Mouse (Mus musculus): ENCODE measurements around the gene Ybx1.
"Not testable (repeated sequence)": the region's sequence is repeated elsewhere in the genome, so short reads cannot be mapped to it uniquely, and the experiment has no call there.

The Ybx1 gene

DNA sequence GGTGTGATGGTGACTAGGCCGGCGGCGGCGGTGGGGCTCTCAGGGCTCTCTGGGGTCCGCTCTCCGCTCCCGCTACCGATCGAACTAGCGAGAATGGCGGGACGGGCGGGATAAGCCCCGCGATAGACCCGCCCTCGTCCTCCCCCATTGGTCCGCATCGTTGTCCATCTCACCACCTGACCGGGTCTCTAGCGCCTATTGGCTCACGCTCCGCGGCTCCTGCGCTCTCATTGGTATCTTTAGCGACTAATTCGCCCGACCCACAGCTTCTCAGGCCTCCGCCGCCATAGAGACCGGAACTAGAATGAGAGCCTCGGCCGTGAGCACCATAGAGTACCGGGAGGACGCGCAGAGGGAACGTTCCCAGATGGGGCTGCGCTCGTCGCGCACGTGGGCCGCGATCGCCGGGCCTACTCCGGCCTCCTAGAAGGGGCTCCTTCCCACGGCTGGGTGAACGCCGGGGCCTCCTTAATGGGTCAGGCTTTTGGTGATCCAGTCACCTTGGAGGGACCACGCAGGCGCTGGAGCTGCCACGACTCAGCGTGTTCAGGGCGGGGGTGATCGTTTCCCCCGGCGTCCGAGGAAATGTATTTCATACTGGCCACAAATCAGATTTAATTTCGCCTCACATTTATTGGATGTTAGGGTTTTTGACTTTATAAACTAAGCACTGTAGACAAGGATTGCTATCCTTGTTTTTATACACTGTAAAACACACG, at the start of gene Ybx1:
Gene Ybx1, minus strand, starts transcription at position 190 of the 719 bp plus-strand sequence.
- DNase-seq = peak; percentile 98 to 99

DNA sequence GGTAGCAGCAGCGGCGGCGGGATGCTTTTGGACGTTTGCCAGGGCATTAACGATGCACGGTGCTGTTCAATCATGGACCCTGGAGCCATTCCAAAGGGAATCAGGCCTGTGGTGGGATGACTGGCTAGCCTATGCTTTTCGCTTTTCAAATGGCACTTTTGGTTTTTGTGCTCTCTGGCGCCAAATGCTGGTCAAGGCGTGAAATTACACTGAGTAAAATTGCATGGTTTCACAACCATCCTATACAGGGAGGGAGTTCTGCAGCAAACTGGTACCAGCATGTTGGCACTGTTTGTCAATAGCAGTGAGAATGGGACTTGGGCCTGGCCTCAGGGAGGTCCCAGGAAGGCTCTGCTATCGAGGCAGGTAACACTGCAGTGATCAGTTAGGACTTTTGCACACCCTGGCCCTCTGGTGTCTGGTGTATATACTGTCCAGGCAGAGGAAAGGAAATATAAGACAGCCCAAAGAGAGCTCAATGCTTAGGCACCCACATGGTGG, 44.5 kb upstream of the Ybx1 start:
- DNase-seq = peak in 1 of 2 experiments; percentile 17

DNA sequence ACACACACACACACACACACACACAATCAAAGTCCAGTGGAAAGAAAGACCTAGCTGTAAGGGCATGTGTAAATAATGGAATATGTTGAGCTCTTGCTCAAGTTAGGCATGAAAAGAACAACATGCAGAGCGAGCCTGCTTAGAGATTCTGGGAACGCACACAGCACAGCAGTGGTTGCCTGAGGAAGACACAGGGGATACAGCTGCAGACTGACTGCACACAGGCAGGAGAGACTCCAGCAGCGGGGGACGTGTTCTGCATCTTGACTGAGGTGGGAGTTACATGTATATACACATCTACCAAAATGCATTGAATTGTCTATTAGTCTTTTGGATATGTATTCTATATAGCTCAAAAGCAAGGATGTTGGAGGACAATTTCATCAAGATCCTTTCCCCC, 44.0 kb upstream of the Ybx1 start:
- no peak for DNase-seq

DNA sequence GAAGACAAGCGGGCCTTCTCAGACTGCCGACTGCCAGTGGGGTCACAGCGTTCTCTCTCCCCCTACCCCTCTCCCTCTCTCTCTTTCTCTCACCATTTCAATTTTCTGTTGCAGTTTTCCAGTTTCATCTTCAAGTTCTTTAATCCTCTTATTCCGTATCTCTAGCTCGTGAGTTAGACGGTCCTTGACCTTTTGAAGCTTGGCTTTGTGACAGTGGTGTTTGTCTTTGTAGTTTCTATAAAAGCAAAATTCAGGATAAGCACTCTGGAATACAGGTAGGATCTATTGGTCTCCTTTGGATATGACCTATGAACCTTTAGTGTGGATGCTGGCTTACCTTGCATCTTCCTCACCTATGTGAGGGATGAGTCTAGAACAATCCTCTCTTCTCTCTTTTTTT, 39.1 kb upstream of the Ybx1 start:
- DNase-seq = no peak

DNA sequence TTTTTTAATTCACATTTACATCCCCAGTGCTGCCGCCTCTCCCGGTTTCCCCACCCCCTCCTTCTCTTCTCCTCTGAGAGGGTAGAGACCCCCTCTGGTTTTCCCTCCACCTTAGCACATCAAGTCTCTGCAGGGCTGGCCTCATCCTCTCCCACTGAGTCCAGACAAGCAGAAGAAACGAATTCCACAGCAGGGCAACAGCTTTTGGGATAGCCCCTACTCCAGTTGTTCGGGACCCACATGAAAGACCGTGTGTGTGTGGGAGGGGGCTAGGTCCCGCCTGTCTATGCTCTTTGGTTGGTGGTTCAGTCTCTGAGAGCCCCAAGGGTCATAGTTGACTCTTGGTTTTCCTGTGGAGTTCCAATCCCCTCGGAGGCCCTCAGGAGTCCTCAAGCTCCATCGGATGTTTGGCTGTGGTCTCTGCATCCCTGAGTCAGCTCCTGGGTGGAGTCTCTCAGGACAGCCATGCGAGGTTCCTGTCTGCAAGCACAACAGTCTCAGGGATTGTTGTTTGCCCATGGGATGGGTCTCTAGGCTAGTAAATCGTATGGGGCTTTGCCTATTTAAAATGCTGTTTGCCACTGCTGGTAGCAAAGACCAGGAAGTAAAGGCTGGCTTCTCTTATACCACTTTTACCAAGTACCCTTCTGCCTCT, 26.6 kb upstream of the Ybx1 start:
- DNase-seq = no peak

DNA sequence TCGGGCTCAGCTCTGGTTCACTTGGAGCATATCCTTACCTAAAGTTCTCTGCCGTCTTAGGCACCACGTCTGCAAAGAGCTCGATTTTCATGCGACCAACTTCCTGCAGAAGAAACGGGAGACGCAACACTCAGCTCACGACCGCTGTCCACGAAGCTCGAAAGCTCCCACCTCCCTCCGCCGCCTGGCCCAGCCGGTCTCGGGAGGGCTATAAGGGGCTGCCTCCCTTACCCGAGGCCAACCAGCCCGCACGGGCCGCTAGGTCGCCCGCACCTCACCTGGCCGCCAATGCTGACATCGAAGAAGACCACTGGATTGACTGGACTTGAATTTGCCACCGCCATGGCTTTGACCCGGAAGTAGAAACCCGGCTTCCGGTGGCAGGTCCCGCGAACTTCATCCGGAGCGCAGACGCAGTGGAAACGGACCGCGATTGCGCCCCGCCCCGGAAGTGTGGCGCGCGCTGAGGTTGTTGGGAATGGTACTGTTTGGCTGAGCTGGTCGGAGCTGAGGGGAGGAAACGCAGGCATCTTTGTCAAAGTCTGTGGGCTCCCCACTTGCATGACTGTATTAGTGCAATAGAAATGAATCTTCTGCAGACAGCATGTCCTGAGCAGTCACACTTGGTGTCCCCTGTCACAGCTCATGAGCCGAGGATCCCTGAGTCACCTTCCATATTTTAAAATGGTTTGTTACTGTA, 25.9 kb upstream of the Ybx1 start, which contains the start of gene Ppih:
Gene Ppih, minus strand, starts transcription at position 416 of the 700 bp plus-strand sequence.
- DNase-seq = peak; percentile 89 to 94

DNA sequence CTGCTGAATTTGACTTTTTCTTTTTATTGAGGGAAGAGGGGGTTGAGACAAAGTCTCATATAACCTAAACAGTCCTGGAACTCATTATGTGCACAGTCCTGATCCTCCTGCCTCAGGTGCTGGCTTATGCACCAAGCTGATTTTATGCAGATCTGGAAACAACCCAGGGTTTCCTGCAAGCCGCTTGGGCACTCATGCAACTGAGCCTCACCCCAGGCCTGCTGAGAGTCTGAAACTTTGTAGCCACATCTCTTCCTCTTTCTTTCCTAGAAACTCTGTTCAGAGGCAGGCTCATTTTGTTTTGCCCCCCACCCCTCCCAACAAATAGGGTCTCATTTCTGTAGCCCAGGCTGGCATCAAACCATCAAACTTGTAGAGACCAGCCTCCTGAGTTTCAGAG, 19.4 kb upstream of the Ybx1 start:
- DNase-seq = peak in 1 of 2 experiments; percentile 12

DNA sequence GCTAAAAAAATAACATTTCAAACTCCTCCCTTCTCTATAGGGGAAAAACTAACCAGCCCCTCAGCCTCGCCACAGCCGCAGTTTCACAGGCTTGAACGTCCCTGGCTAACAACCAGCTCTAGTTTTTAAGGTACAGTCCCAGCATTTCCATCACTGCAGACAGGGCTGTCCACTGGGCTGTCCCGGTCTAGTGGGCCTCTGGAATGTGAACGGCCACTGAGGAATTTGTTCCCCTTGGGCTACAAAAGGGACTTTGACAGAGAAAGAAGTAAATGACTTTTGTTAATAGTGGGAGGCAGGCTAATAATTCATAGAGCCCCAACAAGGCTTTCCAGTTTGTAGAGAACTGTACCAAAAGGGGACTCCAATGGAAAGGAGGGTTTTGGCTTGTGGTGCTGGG, 11.0 kb upstream of the Ybx1 start:
- no peak for DNase-seq

DNA sequence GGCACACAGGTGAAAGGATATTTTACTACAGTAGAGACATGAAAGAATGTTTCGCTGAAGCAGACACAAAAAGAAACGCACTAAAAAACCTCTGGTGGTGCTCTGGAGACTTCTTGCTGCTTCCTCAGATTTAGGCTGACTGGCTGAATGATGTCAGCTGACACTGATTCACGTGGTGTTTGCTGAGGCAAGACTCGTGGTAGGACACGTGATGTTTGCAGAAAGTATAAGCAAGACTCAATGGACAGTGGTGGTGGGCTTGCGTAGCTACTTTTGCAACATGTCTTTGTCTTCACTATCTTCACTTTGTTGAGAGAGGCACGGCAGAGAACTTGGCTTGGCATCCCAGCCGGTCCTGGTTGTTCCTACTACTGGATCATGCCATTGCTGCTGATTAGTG, 8.9 kb upstream of the Ybx1 start:
- DNase-seq = no peak

DNA sequence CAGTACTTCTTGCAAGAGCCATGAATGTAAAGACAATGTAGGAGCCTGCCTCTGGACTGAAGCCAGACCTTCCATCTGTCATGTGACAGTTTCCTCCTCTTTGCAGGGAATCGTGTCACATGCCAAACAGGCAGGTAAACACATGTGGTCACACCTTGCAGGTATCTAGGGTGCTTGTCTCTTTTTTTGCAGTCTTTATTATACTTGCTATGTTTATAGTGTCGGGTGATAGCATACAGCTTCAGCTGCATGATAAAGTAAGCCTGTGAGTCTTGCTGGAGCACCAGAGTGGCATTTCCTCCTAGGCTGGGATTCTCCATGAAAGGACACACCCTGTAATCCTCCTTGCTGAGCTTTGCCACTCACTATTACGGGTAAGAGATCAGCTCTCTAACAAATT, 7.4 kb upstream of the Ybx1 start:
- DNase-seq = no peak

DNA sequence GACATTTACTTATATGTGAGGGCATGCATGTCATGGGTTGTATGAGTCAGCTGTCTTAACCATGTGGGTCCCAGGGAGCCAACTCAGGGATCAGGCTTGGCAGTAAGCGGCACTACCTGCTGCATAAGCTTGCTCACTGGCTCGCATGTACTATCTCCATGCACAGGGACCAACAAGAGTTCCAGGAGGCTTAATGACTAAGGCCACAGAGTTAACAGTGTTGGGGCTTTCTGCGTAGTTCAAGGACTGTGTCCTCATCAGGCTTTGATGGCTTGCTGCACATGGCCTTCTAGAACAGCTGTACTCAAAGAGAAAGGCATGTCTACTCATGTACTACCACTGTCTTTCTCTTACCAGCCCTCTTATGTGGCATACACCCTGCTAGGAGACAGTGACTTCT, 6.4 kb upstream of the Ybx1 start:
- DNase-seq = no peak

DNA sequence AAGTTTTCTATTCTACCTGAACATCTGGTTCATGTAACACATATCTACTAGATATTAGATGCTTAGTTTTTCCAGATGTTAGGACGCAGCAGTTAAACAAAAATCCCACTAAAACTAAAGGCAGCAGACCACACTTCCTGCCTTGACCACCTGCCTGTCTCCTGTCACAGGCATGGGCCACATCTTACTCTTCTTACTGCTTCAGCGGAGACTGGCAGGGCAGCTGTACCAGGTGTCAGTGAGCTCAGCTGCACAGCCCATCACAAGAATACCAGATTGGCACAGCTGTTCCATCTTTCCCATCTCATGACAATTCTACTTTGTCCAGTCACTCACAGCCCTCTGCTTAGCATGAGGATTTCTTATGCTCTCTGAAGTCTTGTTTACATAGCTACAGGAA, 3.0 kb upstream of the Ybx1 start:
- no peak for DNase-seq

DNA sequence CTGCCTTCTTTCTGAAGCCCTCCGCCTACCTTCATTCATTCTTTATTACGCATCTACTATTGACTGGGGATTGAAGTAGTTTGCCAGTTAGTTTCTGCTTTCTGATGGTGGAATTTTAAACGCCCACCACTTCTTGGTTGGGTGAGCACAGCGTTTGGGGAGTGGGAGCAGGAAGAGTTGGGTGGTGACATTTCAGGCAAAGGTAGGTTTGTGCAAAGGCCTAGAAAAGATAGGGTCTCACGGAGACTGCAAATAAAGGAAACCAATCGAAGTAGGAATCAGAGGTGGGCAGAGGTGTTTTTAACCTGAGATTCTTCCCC, 690 bp upstream of the Ybx1 start:
- no peak for DNase-seq

DNA sequence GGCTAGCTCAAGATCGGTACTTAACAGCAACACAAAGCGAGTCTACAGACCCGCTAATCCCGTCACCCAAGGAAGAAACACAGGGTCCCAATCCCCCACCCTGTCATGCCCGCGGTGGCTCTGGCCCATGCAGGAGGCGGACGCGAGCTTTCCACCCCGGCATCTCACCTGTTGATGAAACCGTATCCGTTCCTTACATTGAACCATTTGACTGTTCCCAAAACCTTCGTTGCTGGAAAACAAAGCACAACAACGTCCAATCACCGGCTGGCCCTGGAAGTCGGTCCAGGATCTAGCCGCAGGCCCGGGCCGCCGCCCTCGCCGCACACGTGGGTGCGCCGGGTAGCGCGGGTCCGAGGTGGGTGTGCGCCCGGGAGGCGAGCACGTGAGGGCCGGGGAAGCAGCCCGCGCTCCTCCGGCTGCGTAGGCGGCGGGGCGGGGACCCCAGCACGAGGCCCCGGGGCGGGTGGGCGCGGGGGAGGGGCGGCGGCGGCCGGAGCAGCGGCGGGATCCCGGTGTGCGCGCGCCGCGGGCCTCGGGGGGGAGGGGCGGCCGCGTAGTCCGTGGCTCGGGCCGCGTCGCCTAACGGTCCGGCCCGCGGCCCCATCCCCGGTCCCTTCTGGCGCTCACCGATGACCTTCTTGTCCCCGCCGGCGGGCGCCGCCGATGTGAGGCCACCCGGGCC, 688 bp downstream of the Ybx1 start:
- DNase-seq = peak; percentile 18 to 36

DNA sequence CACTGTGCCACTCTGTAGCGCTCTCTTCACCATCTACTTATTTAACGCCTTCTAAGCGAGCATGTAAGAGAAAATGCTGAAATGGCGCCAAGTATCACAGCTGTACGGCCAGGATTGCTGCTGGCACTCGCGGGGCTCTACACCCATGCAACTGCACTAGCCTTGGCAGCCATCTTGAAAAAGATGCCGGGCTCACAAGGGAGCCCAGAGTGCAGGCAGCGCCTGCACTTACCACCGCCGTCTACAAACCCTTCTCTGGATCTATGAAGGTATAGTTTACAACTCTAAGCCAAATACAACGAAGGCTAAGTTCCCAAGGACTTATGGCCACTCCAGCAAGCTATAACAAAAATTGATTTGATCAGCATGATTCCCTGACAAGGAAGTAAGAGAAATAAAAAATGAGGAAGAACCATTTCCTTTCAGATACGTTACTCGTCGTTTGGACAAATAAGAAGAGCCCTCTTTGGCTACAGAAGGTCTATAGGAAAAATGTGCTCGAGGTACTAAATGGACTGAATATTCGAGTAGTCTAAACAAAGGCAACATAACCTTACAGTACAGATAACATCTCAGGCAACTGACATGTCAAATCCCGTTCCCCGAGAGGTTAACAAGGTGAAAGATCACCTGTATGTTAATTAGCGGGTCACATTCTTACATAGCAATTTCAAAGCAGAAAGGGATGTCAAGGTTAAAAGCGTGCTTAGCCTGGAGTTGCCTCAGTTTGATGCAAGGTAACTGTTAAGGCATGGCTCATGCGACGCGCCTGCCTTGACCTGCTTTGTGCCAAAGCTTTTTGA, 1.4 kb downstream of the Ybx1 start:
- DNase-seq = peak; percentile 12 to 32

DNA sequence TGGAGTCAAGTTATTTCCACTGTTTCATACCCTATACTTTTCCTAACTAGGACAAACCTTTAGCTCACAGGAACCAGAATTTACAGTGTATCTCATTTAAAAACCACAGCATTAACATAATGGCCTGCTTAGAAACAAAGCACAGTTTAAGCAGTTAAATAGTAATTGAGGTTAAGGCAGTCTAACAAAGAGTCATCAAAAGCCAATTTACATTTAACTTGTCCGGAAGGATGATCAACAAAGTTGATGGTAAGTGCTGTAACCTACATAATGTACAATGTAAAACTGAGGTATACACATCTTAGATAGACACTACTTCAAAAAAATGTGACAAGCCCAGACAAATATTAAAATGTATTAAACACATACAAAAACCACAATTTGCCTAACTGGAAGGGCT, 2.5 kb downstream of the Ybx1 start:
- DNase-seq = no peak

DNA sequence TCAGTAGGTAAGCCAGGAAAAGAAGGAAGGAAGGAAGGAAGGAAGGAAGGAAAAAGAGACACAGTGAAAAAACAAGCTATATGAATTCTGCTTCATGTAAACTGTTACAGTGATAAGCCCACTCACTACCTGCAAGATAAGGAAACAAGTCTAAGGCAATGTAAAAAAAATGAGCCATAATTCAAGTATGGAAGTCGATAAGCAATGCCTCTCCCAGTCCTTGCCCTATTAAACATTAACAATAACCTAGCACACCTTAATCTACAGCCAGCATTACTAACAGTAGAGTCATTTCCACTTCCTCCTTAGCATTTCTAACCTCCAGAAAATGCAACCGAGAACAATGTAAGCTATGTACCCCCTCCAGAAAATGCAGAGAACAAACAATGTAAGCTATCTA, 9.1 kb downstream of the Ybx1 start:
- DNase-seq = no peak

DNA sequence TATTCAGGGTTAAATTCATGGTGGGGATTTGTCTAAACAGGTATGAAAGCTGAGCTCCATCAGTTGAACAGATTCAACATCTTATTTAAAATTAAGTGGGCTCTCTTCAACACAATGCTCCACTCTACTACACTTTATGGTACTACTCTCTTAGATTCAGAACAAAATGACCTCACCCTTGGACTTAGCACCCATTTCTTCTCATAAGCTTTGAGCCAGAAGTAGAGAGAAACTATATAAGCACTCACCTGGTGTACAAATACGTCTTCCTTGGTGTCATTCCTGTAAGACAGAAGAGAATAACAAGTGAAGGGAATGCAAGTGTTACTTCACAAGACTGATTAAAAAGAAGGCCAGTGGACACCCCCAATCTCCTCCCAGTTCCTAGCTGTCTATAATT, 9.5 kb downstream of the Ybx1 start:
- DNase-seq = no peak

DNA sequence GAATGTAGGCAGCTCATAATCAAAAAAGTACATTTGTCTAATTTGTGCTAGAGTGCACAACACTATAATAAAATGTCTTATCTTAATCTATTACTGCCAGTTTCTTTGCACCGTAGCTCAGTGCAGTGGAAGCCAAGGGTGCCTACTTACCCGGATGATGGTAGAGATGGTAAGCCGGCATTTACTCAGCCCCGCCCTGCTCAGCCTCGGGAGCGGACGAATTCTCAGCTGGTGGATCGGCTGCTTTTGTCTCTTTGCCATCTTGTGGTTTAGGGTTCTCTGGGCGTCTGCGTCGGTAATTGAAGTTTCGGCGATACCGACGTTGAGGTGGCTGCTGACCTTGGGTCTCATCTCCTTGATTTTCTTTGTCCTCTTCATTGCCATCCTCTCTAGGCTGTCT, 15.6 kb downstream of the Ybx1 start:
- not testable (repeated sequence) for DNase-seq

DNA sequence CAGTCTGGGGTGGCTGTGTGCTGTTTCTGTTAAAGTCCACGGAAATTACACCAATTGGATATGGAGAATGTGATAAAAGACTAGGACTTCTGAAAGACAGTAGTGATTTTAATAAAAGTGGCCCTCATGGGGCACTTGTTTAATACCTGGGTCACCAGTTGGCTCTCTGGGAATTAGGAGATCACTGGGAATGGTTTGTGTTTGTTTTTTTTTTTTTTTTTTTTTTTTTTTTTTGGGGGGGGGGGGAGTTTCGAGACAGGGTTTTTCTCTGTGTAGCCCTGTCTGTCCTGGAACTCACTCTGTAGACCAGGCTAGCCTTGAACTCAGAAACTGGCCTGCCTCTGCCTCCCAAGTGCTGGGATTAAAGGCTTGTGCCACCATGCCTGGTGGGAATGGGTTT, 18.7 kb downstream of the Ybx1 start:
- DNase-seq = no peak

DNA sequence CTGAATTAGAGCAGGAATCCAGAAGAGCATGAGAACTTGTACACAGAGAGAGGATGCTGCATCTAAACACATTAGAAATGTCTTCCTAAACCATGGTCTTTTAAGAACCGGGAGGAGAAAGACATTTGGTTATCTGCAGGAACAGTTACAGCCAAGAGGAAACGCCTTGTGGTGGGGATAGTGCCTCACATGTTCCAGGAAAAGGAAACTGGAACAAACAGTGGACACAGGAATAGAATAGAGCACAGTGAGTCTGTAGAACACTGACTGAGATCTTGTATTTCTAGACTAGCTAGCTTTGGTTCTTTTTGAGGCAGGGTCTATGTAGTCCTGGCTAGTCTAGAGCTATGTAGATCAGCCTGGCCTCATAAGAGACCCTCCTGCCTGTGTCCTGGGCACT, 19.2 kb downstream of the Ybx1 start:
- DNase-seq = no peak

DNA sequence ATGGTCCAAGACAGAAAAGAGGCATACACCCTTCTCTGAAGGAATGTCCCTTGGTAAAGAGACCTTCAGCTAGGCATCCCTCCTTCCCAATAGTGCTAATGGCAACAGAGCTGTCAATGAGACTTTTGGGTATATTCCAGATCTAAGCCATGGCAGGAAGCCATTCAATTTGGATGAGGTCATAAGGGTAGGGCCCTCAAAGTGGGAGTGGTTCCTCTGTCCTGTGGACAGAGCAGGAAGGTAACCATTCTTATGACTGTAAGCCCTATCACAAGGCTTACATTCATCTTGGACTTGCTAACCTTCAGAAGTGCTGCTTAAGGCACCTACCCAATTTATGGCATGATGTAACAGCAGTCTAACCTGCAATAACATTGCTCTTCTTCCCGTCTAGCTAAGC, 19.8 kb downstream of the Ybx1 start:
- no peak for DNase-seq

DNA sequence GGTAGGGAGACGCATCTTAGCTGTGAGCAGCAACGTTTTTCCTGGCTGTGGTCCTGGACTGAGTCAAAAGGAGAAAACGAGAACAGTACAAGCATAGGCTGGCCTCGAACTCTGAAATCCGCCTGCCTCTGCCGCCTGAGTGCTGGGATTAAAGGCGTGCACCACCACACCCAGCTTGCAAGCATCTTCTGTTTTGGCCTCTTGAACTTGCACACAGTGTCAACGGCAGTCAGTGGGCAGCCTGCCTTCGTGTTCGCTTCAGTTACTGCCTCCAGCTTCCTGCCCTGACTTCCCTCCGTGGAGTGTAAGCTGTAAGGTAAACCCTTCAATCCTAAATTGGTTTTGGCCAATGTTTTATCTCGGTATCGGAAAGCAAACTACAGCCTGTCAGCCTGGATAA, 27.8 kb downstream of the Ybx1 start:
- no peak for DNase-seq
